Mouse (Mus musculus) cortical plate, adult 2 months (tissue): ENCODE data around the gene Dok4.

Experiments
- CTCF ChIP-seq: fragments of 200-500 bp; IDR thresholded peaks from 2 replicates; pipeline ENCODE4 v1.5.1; 2011; ENCODE audit warnings: mild to moderate bottlenecking, control low read depth, low read length; ENCODE audit not compliant: insufficient read depth; ENCODE audit errors: extremely low read depth
- POLR2A ChIP-seq: fragments of 200-500 bp; IDR thresholded peaks from 2 replicates; pipeline ENCODE4 v1.6.1; 2011; ENCODE audit warnings: mild to moderate bottlenecking, low read length, control low read depth; ENCODE audit not compliant: insufficient read depth; ENCODE audit errors: extremely low read depth

- TF ChIP-seq CTCF (no peak), POLR2A (no peak)
Observed at GRCm38 (mm10) chr8:94870474-94871107, 5.5 kb downstream of the Dok4 start.
